Mouse (Mus musculus) liver, embryonic 13.5 days (tissue): ENCODE data around the gene Tmc4. TPM values are rescaled to one million over a fixed set of nuclear protein-coding genes. Genes with fewer than 3 reads are reported as not detected.

Experiments used
- ATAC-seq: fragments of 200-750 bp; cut with Nextera tagmentation; 2 replicates; pipeline ENCODE4 v1.8.0; 2017; ENCODE audit warnings: low read depth, mild to moderate bottlenecking, moderate number of reproducible peaks, moderate library complexity
- DNase-seq: peaks from one replicate; pipeline ENCODE4 v3.0.0; 2022
- H3K27ac ChIP-seq: fragments of 300-500 bp; sonication (generic); 2 replicates; pipeline ENCODE4 v1.5.1; 2015; ENCODE audit warnings: moderate library complexity, mild to moderate bottlenecking, inconsistent platforms
- H3K27me3 ChIP-seq: fragments of 300-500 bp; sonication (generic); 2 replicates; pipeline ENCODE4 v1.6.1; 2015; ENCODE audit warnings: mild to moderate bottlenecking, inconsistent platforms
- H3K36me3 ChIP-seq: fragments of 300-500 bp; sonication (generic); 2 replicates; pipeline ENCODE4 v1.6.1; 2015; ENCODE audit warnings: mild to moderate bottlenecking, inconsistent platforms
- H3K4me1 ChIP-seq: fragments of 300-500 bp; sonication (generic); replicated peaks from 2 replicates; pipeline ENCODE4 v1.6.1; 2015; ENCODE audit warnings: inconsistent platforms
- H3K4me2 ChIP-seq: fragments of 300-500 bp; sonication (generic); 2 replicates; pipeline ENCODE4 v1.6.1; 2015; ENCODE audit warnings: inconsistent platforms, mild to moderate bottlenecking, moderate library complexity
- H3K4me3 ChIP-seq: fragments of 300-500 bp; sonication (generic); replicated peaks from 2 replicates; pipeline ENCODE4 v1.5.1; 2015; ENCODE audit warnings: mild to moderate bottlenecking, inconsistent platforms
- H3K9ac ChIP-seq: fragments of 300-500 bp; sonication (generic); 2 replicates; pipeline ENCODE4 v1.6.1; 2015; ENCODE audit warnings: mild to moderate bottlenecking, inconsistent platforms
- H3K9me3 ChIP-seq: fragments of 300-500 bp; sonication (generic); replicated peaks from 2 replicates; pipeline ENCODE4 v1.6.1; 2016; ENCODE audit warnings: inconsistent platforms
- WGBS: fragments of 180-500 bp; shearing (Covaris S2); methylation state at CpG from one replicate; pipeline ENCODE4 v1.1.7; 2015; ENCODE audit not compliant: insufficient replicate concordance; 5-methylcytosine and 5-hydroxymethylcytosine counted together
- microRNA-seq: library from miRNA; unstranded; fragments of <30 nt; microRNA quantifications from one replicate; pipeline ENCODE4, GENCODE M21; 2016
- polyA plus RNA-seq: library from polyadenylated mRNA; unstranded; fragments of >200 nt; fragmentation: Nextera tagmentation; extraction: Ambion mirVana; gene quantifications from 2 replicates; pipeline ENCODE4 v1.2.1, GENCODE M21; 2015

Tmc4 gene
- polyA plus RNA-seq, 1 experiment from 2014 or later = 7.8 TPM

- H3K9ac ChIP-seq = peak overlapping the region; percentile 87
- peak overlapping the region; percentile 79 for H3K27ac ChIP-seq
- peak; percentile 27 for ATAC-seq
- peaks cover 28% of the 10 kb centered on the region for H3K4me1 ChIP-seq
- H3K4me3 ChIP-seq = peak overlapping the region; percentile 78
- 32% methylated on average over 4 of the region's 4 CpGs for WGBS
- no peaks in the 10 kb centered on the region for H3K9me3 ChIP-seq
- peak overlapping the region; percentile 97 for H3K4me2 ChIP-seq
- peaks cover 59% of the 10 kb centered on the region for H3K36me3 ChIP-seq
- no peaks in the 10 kb centered on the region for H3K27me3 ChIP-seq
- no peak for DNase-seq
Observed at GRCm38 (mm10) chr7:3629030-3629429, 48.3 kb downstream of the Tmc4 start.

DNA sequence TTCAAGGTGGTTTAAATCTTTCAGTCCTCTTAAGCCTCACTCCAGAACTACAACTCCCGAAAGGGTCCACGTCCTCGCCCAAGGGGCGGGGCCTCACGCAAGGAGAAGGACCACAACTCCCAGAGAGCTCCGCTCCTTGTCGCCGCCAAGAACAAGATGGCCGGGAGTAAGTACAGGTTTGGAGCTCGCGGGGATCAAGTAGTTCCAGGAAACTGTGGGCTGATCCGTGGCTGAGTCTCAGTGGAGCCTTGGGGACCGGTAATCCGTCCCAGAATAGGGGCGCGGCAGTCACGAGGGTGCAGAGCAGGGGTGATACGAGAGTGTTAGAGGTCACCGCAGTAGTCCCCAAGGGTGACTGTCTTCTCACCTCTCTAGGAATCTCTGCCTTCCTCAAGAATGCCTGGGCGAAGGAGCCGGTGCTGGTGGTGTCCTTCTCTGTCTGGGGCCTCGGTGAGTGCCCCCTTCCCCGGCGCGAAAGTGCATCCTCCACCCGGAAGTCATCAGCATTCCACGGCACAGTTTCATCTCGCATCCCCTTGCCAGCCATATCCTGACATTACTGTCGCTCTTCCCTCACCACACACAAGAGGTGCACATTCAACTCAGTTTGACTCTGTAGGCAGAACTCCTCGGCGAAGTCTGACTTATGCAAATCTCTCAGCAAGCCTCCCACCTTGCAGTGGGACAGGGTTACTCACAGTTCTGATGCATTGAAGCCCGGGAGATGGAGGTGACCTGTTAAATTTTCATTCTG is 59.9 kb downstream of the Tmc4 start, which contains the start of gene Ndufa3:
Gene Ndufa3 (plus strand): TSS at position 132 of the 754 bp plus-strand sequence.
- WGBS = under 1% methylated on average over 32 of the region's 32 CpGs
- peak within 1 kb of the TSS; percentile 85 for H3K4me2 ChIP-seq
- ATAC-seq = peak; percentile 95

DNA sequence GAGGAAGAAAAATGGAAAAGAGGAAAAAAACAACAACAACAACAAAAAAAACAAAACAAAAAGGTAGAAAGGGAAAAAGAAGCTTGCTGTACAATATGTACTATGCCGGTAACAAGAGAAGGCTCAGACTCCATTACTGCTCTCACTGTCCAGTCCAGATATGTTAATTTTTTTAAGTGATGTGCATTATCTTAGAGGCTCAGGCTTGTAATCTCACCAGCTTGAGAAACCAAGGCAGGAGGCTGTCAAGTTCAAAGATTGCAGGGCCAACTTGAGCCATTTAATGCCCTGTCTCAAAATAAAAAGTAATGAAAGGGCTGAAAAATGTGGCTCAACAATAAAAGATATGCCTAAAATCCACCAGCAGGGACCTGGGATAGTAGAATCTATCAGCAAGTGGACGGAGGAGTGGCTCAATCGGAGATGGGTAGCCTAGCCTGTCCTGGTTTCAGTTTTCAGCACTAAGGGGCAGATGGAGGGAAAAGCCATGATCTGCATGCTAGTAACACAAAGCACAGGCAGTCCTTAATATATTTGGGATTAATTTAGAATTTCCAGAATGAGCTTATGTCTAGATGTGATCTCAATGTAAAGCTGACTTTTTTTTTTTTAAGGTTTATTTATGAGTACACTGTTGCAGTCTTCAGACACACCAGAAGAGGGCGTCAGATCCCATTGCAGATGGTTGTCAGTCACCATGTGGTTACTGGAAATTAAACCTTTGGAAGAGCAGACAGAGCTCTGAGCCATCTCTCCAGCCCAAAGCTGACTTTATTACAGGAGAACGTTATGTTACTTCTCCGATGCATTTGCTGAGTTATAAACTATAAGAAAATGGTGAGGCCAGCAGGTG is 60.7 kb downstream of the Tmc4 start:
- H3K4me1 ChIP-seq = peaks cover 29% of the 10 kb centered on the region

More for the DNA sequence above, 59.9 kb downstream of the Tmc4 start, which contains the start of gene Ndufa3:
- H3K27me3 ChIP-seq = no peaks in the 10 kb centered on the region
- H3K36me3 ChIP-seq = peaks cover 37% of the 10 kb centered on the region
- H3K4me1 ChIP-seq = peaks cover 29% of the 10 kb centered on the region
- DNase-seq = peak; percentile 82
- no peaks in the 10 kb centered on the region for H3K9me3 ChIP-seq
- peak within 1 kb of the TSS; percentile 71 for H3K4me3 ChIP-seq
- H3K9ac ChIP-seq = peak within 1 kb of the TSS; percentile 79
- peak within 1 kb of the TSS; percentile 73 for H3K27ac ChIP-seq

DNA sequence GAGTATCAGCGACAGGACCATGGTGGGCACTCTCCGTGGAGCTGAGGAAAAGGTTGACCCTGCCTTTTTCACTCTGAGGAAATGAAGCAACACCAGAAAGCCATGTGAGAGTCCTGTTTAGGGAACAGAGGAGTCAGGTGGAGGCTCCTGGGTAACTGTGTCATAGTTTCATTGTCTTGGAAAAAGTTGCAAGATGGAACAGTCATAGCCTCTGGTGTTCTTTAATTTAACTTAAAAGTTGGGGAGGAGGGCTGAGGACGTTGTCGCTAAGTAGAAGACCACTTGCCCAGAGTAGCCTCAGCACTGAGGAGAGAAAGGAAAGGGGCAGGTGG is 61.3 kb downstream of the Tmc4 start, which contains the start of gene Oscar:
Gene Oscar (minus strand): TSS at position 101 of the 332 bp plus-strand sequence.
- no peaks in the 10 kb centered on the region for H3K27me3 ChIP-seq
- ATAC-seq (no peak), DNase-seq (no peak)
- peak within 1 kb of the TSS; percentile 71 for H3K4me3 ChIP-seq
- 62% methylated on average over 4 of the region's 4 CpGs for WGBS
- H3K36me3 ChIP-seq = peaks cover 26% of the 10 kb centered on the region
- H3K4me1 ChIP-seq = peaks cover 29% of the 10 kb centered on the region
- peak within 1 kb of the TSS; percentile 85 for H3K4me2 ChIP-seq
- no peak within 1 kb of the TSS for H3K27ac ChIP-seq
- H3K9ac ChIP-seq = no peak within 1 kb of the TSS
- H3K9me3 ChIP-seq = no peaks in the 10 kb centered on the region

More for the DNA sequence above, 60.7 kb downstream of the Tmc4 start:
- H3K4me2 ChIP-seq = peak overlapping the region; percentile 85
- peaks cover 29% of the 10 kb centered on the region for H3K36me3 ChIP-seq
- ATAC-seq = peak; percentile 1; the same call in 1 of the 2 replicates
- no peak overlapping the region for H3K27ac ChIP-seq
- H3K9ac ChIP-seq = peak overlapping the region; percentile 79; the same call in 1 of the 2 replicates
- peak overlapping the region; percentile 71 for H3K4me3 ChIP-seq
- DNase-seq = peak; percentile 34
- no peaks in the 10 kb centered on the region for H3K27me3 ChIP-seq
- no peaks in the 10 kb centered on the region for H3K9me3 ChIP-seq
- 25% methylated on average over 6 of the region's 6 CpGs for WGBS

Small RNA genes lying within 50 kb of the gene (microRNA-seq; reads per million reads assigned to microRNA genes)
- gene Mir3572 = 4.1 reads per million, percentile 9 among the genes with 10 or more reads in this experiment

Other genes with a start within 250 kb of the Tmc4 start
- 0.07 TPM in 1 of 2 replicates, not detected in the other for gene Tarm1, start 174.9 kb downstream of the Tmc4 start, polyA plus RNA-seq
- not detected in 2 replicates for gene Oscar, start 61.4 kb downstream of the Tmc4 start, polyA plus RNA-seq
- 224 and 292 TPM in 2 replicates for gene Ndufa3, start 60.2 kb downstream of the Tmc4 start, polyA plus RNA-seq
- 12.7 and 13.0 TPM in 2 replicates for gene Tfpt, start 47.6 kb downstream of the Tmc4 start, polyA plus RNA-seq
- 79.1 and 83.7 TPM in 2 replicates for gene Prpf31, start 47.6 kb downstream of the Tmc4 start, polyA plus RNA-seq
- 22.8 and 25.3 TPM in 2 replicates for gene Cnot3, start 32.3 kb downstream of the Tmc4 start, polyA plus RNA-seq
- gene Leng1, start 11.7 kb downstream of the Tmc4 start, polyA plus RNA-seq = 7.2 and 8.6 TPM in 2 replicates
- 41.7 and 43.6 TPM in 2 replicates for gene Tsen34, start 15.3 kb upstream of the Tmc4 start, polyA plus RNA-seq
- gene Mboat7, start 16.0 kb upstream of the Tmc4 start, polyA plus RNA-seq = 19.8 and 20.0 TPM in 2 replicates
- 1,306 and 1,329 TPM in 2 replicates for gene Rps9, start 26.4 kb upstream of the Tmc4 start, polyA plus RNA-seq
- 0.84 and 1.3 TPM in 2 replicates for gene Pirb, start 42.8 kb upstream of the Tmc4 start, polyA plus RNA-seq
- gene Gm15448, start 148.1 kb upstream of the Tmc4 start, polyA plus RNA-seq = not detected in 2 replicates
- 0.45 and 0.52 TPM in 2 replicates for gene Pira2, start 167.5 kb upstream of the Tmc4 start, polyA plus RNA-seq
- 0.16 and 0.23 TPM in 2 replicates for gene Gm14548, start 220.6 kb upstream of the Tmc4 start, polyA plus RNA-seq
- 0.09 and 0.21 TPM in 2 replicates for gene Lilra6, start 237.9 kb upstream of the Tmc4 start, polyA plus RNA-seq